Mouse (Mus musculus) skeletal muscle tissue, adult 2 months (tissue): ENCODE measurements around the gene Ccdc177.
A peak's percentile ranks its signal among the peaks of the same experiment; 100 is the strongest.

Experiments used
- DNase-seq: peaks from one replicate; pipeline ENCODE4 v3.0.0-alpha.2; 2012; ENCODE audit warnings: low read depth, low spot score

The Ccdc177 gene

DNA sequence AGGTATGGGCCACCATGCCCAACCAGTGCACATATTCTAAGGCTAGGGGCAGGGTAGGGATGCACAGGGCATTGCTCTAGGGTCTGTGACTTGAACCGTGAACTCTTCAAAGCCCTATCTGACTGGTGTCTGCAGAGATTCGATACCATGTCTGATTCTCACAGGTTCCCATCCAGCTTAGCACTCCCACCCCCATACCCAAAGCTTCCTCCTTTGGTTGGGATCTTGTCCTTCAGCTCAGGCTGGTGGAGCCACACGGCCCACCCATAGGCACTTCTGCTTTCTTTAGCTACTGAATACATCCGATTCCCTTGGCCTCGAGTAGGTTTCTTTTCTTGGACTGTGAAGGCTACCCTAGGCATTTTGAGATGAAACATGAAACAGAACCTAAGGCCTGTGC, 24.5 kb upstream of the Ccdc177 start:
- DNase-seq, result no peak

DNA sequence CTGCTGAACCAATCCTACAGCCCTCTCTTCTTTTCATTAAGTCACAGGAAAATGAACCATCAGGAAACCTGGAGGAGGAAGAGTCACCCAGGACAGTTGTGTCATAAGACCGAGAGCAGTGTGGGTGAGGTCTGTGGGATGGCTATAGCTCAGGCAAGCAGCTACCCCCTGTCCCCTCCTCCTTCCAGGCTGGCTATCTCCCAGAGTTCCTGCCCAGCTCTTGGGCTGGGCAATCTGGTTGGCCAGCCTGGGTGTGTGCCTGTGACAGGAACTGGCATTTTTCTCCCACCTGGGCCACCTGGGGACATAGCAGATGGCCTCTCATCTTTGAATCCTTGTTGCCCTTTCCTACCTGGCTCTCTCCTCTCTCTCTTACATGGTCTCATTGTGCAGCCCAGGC, 23.4 kb upstream of the Ccdc177 start:
- DNase-seq, result no peak

DNA sequence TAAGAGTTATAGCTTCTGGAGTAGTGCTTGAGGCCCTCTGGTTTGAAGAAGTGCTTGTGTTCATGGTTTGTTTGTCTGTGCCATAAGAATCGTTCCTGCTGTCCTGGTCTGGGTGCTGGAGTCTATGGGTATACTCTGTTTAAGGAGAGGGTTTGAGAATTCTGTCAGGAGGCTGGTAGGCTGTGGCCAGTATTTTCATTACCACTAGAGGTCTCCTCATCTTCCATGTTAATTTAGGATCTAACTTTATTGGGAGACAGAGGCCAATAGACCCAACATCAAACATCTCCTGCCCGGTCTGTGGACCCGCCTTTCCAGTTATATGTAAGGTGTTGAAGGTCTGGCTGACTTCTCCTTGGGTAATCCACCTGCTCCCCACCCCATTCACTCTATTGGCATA, 22.4 kb upstream of the Ccdc177 start:
- no peak for DNase-seq

DNA sequence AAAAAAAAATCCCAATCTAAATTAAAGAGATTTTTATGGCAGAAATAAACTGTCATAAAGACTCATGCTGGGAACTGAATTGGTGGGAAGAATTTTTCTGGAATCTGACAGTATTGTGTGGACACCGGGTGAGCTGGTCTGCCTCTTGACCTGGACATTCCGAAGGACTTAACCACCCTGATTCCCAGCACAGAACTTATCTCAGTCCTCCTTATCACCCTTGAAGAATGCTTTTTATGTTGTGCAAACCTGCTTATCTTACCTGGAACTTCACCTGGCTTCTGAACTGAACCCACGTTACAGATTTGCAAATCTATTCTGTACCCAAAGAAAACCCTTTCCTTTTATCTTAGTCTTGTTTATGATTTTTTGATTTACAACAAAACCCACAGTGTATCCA, 21.7 kb upstream of the Ccdc177 start:
- DNase-seq, result no peak

DNA sequence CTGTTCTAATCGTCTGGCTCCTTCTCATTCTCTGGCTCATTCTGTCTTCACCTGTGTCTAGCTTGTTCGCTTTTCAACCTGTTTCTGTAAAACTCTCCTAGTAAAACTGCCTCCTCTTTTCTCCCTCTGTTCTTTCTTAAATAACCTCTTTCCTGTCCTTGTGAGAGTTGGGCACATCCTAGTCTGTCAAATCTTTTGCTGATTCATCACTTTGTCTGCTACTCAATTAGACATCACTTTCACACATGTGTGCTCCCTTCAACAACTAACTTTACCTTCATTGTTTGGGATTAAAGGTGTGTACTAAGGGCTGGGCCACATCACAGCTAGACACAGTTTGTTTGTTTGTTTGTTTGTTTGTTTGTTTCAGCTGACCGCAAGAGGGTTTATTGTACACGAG, 19.3 kb upstream of the Ccdc177 start:
- no peak for DNase-seq

DNA sequence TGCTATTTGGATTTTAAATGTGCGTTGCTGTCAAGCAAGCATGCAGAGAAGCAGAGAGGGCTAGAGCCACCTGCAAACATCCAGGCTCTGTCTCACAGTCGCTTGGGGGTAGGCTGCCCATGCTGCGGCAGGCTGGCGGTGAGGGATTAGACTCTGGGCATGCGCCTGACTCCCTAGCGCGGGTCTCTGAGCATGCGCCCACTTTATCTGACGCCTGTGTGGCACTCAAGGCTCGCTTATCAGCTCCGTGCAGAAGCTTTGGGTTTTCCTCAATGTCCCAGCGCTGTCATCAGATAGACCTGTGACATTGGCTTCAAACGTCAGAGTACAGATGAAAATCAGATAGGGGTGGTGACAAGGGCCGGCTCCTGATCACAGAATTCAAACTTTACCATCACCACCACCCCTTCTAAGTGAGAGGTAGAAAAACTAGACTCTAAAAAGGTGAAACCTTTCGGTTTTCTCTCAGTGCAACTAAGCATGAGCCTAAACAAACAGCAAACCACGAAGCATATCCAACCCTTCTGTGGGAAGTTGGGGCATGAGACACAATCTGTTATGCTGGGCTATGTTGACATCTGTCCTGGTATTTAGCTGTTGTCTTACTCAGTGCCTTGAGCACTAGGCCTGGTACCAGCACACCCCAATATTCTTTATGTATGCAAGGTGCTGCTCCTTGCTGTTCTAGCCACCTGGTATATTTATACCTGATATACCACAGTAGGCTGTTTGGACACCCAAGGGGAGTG, 17.9 kb upstream of the Ccdc177 start:
- DNase-seq, result no peak

DNA sequence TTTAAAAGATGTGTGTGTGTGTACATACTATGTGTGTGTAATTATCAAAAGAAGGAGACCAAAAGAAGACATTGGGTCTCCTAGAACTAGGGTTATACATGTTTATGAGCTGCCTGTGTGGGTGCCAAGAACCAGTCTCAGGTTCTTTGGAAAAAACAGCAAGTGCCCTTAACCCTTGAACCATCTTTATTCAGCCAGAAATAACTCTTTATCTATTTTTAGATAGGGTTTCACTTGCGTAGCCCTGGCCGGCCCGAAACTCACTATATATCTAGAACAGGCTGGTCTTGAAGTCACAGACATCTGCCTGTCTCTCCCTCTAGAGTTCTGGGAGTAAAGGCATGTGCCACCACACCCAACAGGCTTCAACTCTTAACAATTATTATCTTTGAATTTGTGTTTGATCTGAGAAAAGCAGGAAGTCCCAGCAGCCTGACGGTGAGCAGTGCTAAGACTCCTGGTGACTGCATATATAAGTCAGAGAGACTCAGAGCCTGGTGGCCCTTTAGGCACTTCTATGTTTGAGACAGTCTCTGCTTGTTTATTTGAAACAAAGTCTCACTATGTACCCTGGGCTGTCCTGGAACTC, 15.7 kb upstream of the Ccdc177 start:
- no peak for DNase-seq

DNA sequence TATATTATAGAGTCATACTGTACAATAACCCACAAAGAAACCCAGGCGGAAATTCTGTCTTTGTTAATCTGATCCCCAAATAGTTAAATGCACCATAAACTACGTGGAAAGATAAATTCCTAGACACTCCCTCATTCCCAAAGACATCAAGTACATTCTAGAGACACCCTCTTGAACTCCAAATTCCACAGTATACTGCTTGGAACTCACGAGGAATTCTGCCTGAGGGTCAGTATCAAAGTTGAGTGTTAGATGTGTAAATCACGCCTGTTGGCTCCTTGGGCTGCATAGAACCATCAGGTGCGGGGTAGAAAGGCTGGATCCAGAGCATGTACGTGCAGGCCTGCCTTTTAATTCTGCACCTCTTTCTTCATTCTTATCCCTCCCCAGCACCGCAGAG, 14.3 kb upstream of the Ccdc177 start:
- DNase-seq, result no peak

DNA sequence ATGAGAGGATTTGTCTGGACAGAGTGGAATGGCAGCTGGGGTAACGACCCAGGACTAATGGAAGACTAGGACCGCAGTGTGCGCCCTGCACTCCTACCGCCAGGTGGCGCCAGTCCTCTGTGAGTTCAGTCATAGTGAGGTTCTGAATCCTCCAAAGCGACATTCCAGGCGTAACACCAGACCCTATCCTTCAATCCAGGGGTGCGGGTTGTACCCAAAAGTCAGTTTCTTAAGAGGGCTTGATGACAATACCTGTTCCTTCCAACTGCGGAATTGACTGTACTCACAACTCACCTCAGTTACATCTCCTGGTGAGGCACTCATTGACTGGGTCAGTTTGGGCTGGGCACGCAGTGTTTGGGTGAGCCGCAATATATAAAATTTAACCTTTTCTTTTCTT, 9.2 kb upstream of the Ccdc177 start:
- peak; percentile 63 for DNase-seq

DNA sequence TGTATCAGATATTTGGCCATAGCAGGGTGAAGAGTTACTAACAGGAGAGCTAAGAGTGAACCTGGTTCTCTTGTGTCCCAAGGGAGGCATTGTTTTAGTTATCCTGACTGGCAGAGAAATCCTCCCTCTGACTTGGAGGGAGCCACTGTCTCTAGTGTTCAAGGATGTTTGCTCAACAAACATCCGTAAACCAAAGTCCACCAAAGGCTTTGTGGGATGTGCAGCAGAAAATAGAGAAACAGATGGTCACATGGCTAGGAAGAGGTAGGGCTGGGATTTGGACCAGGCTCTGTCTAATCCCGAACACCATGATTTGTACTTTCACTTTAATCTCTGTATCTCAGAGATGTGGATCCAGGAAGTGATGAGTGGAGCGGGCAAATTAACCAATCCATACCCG, 3.6 kb upstream of the Ccdc177 start:
- DNase-seq, result no peak

DNA sequence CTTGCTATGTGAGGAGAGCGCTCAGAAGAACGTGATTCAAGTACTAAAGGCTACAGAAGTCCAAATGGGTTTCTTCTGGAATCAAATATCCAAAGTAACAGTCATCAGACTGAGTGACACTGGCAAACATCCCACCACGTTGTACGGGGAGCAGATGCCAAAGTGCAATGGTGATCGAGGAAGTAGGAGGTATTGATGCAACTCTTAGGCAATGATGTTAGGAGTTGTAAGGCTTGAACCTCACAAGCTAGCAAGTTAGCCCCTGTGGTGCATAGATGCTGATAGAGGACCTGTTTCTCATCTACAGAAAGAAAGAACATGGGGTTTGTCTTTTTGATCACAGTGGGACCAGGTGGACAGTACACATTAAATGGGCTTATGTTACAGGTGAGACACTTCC, 2.5 kb upstream of the Ccdc177 start:
- no peak for DNase-seq

DNA sequence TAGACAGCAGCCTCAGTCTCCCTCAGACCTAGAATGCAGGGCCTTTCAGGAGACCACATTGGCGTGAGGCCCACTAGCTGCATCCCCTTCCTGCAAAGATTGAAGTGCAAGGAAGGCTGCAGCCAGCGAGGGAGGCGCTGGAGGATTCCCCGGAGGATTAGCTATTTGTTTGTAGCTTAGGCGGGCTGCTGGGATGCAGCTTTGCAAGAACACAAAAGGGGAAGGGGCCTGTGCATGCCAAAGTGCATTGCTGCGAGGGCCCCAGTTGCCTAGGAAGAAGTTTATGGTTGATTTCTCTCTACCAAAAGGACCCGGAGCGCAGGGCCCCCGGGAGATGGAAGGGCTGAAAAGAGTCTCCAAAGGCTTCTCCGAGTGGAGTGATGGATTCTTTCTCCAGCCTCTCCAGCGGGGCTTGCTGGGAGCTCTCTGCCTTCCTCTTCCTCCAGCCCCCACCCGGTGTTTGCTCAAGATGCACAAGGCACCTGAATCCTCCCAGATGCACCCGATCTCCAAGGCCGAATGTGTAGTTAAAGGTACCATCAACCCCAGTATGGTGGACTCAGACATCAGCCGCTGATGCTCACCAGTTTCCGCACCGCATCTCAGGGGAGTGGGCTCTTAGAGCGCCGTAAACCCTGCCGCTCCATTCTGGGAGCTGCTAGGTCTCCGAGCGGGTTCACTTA, 633 bp downstream of the Ccdc177 start:
- no peak for DNase-seq

DNA sequence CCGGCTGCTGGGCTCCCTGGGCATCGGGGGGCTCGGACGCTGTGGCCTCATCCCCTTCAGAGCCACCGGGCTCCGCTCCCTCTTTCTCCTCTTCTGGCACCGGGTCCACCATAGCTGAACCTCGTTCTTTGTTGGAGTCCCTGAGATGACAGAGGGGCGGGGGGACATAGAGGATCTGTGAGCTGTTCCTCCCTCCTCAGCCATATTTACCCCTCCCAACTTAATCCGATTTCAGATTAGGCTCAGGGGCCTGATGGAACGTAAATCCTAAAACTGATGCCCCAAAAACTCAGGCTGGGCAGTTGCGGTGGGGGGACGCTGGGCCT, 1.1 kb downstream of the Ccdc177 start:
- no peak for DNase-seq

DNA sequence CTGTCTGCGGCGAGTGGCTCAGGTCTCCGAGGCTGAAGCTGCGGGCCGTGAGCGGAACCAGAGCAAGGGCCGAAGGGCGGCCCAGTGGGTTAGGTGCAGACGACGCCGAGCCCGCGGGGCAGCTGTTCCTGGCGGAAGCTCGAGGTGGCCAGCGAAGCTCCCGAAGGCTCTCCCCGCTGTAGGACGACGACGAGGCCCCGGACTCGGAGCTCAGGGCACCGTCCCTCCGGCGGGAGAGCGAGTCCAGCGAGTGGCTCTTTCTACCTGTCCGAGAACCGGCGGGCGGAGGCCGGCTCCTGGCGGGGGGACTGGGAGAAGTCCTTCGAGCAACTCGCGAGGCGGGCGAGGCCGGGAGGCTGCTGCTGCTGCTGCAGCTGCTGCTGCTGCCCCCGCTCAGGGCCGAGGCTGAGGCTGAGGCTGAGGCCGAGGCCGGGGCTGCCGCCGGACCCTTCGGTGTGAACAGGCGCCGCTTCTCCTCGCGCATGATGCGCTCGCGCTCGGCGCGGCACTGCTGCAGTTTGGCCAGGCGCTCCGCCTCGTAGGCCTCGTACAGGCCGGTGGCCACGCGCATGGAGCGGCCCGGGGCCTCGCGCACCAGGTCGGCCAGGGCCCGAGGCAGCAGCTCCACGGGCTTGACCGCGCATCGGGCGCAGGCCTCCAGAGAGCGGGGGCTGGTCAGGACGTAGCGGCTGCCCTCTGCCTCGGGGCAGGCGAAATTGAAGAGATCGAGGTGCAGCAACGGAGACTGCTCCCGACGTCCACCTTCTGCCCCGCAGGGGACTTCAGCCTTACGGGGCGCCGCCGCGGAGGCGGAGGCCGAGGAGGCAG, 1.7 kb downstream of the Ccdc177 start:
- DNase-seq, result no peak

DNA sequence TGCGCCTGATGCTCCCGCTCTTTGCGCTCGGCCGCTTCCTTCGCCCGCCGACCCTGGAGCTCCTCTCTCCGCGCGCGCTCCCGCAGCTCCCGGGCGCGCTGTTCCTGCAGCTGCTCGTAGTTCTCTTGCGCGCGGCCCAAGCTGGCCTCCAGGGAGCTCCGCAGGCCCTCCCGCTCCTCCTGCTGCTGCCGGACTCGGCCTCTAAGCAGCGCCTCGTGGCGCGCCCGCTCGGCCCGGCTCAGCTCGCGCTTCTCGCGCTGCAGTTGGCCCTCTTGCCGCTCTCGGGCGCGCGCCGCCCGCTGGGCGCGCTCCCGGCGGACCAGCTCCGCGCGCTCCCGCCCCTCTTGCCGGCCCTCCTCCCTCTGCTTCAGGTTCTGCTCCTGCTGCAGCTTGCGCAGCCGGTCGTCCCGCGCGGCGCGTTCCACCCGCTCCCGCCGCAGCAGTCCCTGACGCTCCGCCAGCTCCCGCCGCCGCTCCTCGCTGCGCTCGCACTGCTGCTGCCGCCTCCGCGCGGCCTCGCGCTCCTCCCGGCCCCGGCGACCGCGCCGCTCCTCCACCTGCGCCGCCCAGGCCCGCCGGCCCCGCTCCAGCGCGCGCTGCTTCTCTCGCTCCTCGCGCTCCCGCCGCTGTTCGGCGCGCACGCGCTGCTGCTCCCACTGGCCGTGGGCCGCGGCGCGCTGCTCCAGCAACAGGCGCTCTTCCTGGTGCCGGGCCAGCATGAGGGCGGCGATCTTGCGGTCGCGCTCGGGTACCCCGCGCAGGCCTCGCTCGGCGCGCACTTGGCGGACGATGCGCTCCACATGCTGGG, 2.5 kb downstream of the Ccdc177 start:
- peak; percentile 18 for DNase-seq

DNA sequence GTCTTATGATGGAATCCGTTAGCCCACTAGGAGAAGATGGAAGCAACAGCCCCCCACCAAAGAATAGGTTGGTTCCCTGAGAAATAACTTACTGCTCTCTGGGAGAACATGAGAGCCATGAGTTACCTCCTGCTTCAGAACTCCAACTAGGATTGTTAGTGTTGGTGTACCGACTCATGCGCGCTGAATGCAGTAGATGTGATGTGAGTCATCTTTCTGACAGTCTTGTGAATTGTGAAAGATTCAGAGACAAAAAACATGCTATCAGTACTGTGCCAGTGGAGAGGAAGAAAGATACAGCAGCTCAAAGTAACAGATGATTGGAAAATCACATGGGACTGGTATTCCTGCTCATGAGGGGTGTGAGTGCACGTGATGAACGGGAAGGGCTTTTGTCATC, 8.9 kb downstream of the Ccdc177 start:
- no peak for DNase-seq

DNA sequence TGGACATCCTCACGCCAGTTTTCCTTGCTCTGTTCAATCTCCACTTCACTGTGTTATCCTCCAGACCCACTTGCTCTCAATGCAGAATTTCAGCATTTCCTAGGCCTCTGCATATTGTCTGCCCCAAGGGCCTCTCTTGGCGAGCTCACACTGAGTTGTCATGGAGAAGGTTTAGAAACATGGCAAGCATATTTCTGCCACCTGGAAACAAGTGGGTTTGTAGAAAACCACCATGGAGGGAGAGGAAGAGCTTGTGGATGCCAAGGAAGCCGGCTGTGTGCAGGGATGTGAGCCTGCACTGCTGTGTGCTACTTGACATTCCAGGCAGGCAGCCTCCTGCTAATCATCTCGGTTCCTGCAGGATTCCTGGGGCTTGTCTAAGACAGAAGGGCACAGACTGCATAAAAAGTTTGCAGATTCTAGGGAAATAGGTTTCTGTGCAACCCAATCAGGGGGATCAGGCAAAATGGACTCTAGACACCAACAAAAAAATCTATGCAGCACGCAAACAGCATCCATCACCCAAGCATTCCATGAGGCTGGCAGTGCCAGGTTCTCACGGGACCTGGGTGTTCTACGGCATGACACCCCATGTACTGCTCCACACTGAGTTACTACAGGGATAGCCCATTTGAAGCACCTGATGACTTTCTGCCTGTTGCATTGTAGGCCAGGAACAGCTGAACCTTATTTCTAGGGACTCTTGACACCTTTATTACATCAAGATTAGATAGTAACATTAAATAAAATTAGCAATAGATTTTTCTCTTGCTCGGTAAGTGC, 14.3 kb downstream of the Ccdc177 start:
- DNase-seq, result no peak

DNA sequence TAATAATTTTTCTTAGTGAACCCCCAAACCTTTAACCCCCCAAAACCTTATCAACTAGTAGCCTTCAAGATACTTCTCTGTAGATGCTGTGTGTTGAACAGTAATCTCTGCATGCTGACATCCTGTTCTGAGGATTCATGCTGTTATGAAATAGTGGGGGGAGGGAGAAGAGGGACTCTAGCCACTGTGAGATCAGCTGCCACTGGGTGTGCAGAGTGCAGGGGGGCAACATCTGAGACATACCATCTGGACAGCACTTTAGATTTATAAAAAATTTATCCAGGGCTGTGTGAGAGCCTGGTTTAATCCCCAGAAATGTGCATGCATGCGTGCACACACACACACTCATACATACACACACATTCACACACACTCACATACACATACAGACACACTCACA, 15.9 kb downstream of the Ccdc177 start:
- no peak for DNase-seq

DNA sequence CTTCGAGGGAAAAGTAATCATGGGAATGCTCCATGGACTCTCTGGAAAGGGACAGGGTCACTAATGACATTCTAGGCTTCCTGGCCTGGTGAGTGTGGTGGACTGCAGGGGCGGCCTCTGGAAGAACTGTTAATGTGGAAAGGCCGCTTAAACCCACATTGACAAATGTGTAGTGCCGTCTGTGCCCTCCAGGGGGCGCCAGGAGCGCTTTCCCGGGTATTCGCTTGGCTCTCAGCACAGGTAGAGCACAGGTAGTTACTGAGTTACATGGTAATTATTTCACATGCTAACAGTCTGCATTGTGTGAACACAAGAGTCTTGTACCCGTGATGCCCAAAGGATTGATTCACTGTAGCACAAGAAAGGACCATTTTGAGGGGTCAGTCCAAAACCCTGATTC, 21.0 kb downstream of the Ccdc177 start:
- DNase-seq, result no peak

DNA sequence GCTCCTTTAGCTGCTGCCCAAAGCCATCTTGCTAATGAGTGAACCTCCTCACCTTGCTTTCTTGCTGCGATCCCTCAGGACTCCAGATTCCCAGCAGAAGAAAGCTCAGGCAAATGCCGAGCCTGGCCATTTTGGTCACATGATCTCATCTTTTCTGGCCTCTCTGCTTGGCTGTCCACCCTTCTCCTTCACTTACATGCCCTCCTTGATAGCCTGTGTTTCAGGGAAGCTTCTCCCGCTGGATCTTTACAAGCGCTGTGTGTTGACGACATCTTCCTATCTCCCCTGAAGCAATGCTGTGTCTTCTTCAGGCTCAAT, 23.2 kb downstream of the Ccdc177 start:
- DNase-seq, result no peak
